ENCODE assay signal across 10 mouse cellular contexts in the genomic region with DNA sequence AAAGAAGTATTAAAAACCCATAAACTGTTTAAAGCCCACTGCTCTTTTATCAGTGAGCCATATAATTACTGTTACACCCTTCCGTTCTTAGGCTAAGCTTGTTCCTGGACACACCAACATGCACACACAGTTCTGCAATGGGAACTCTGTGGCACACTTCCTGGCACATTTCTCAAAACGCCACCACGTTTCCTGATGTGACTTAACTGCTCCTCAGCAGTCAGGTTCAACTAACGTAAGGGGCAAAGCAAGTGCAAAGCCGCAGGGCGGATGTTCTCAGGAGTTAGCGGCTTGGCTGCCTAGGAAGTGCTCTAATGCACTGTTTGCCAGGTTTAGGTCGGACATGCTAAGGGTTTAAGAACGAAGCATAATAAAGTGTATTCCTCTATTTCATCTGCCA. TPM values are rescaled to one million over a fixed set of nuclear protein-coding genes. Genes with fewer than 3 reads are reported as not detected.
DNase-seq lines count a peak whose midpoint lies in the region; ATAC-seq and TF ChIP-seq lines count a peak whose summit lies in the region.
"Had no signal": no experiment of that assay in that cellular context is flagged by ENCODE, and none has a peak within 500 bp of the region (broad histone marks: within the 10 kb centered on the region; RNA-seq: fewer than 3 reads in every experiment).

No protein-coding gene starts in this region.

- H3K9me3 ChIP-seq in heart, embryonic 15.5 days (replicated peaks) = no peaks in the 10 kb centered on the region
- no peaks in the 10 kb centered on the region for H3K9me3 ChIP-seq in midbrain, embryonic 14.5 days (ENCODE audit: control insufficient read depth, low read length)
- H3K9me3 ChIP-seq: neural tube, embryonic 12.5 days had no signal

- 0 out of 2 replicates have a peak, but pooled peaks have one; percentile 12 for TF ChIP-seq POLR2A in lung, adult 2 months (IDR thresholded peaks at IDR 0.05; ENCODE audit: borderline replicate concordance, extremely low read depth, low read depth, low read length)

- intact Hi-C loops in gastrocnemius, adult 2 months (cut with DNase I) = no loop called here

- ATAC-seq in heart, embryonic 15.5 days (replicated peaks; ENCODE audit: insufficient number of reproducible peaks, insufficient read depth, low FRiP score, low read depth) = no peak
- ATAC-seq in midbrain, embryonic 14.5 days (ENCODE audit: low FRiP score, low TSS enrichment) = no peak
- ATAC-seq: forebrain, embryonic 16.5 days had no signal

- peak overlapping the region; percentile 82 for H3K27ac ChIP-seq in gastrocnemius, adult 2 months
- H3K27ac ChIP-seq in heart, embryonic 15.5 days = peak overlapping the region; percentile 25; the same call in 1 of the 2 replicates
- no peak overlapping the region for H3K27ac ChIP-seq in midbrain, embryonic 14.5 days (replicated peaks; ENCODE audit: low read depth, low read length)
- H3K27ac ChIP-seq: neural tube, embryonic 12.5 days had no signal

- no peak overlapping the region for H3K9ac ChIP-seq in heart, embryonic 15.5 days
- no peak overlapping the region for H3K9ac ChIP-seq in midbrain, embryonic 14.5 days (replicated peaks; ENCODE audit: low read length)
- H3K9ac ChIP-seq: neural tube, embryonic 12.5 days had no signal

- H3K27me3 ChIP-seq in heart, embryonic 15.5 days = no peaks in the 10 kb centered on the region
- no peaks in the 10 kb centered on the region for H3K27me3 ChIP-seq in midbrain, embryonic 14.5 days (ENCODE audit: control insufficient read depth, insufficient read depth, low read length)
- H3K27me3 ChIP-seq: neural tube, embryonic 12.5 days had no signal

- H3K4me2 ChIP-seq in heart, embryonic 15.5 days = no peak overlapping the region
- no peak overlapping the region for H3K4me2 ChIP-seq in midbrain, embryonic 14.5 days (ENCODE audit: low read length)
- H3K4me2 ChIP-seq: neural tube, embryonic 12.5 days had no signal

- H3K4me3 ChIP-seq in gastrocnemius, adult 2 months = no peak overlapping the region
- H3K4me3 ChIP-seq in heart, embryonic 15.5 days = no peak overlapping the region
- H3K4me3 ChIP-seq in lung, adult 2 months (replicated peaks; ENCODE audit: extremely low read depth, low read depth, low read length) = no peak overlapping the region
- no peak overlapping the region for H3K4me3 ChIP-seq in midbrain, embryonic 14.5 days (replicated peaks; ENCODE audit: low read depth, low read length)
- H3K4me3 ChIP-seq: neural tube, embryonic 12.5 days had no signal

- DNase-seq in gastrocnemius, adult 2 months = no peak
- DNase-seq in gastrocnemius, postnatal 25 days = no peak
- no peak for DNase-seq in lung, adult 2 months
- DNase-seq in thymus, adult 18-20 months = peak; percentile 56 to 72
- no peak for DNase-seq in midbrain, embryonic 14.5 days
- DNase-seq in layer of hippocampus, adult 18-20 months (ENCODE audit: low spot score in 2 of 2) = no peak
- no peak for DNase-seq in frontal cortex, postnatal 25 days (ENCODE audit: low spot score in 2 of 2)

- 66% methylated on average over 9 of the region's 9 CpGs for WGBS in heart, embryonic 15.5 days
- 49% methylated on average over 9 of the region's 9 CpGs for WGBS in lung, adult 2 months
- WGBS in midbrain, embryonic 14.5 days = 86% methylated on average over 9 of the region's 9 CpGs

- TF ChIP-seq CTCF in gastrocnemius, adult 2 months (IDR thresholded peaks at IDR 0.05) = no peak
- no peak for TF ChIP-seq CTCF in lung, adult 2 months (IDR thresholded peaks at IDR 0.05; ENCODE audit: insufficient read depth, low read length)

- peaks cover 73% of the 10 kb centered on the region for H3K4me1 ChIP-seq in heart, embryonic 15.5 days (replicated peaks)
- H3K4me1 ChIP-seq in lung, adult 2 months (ENCODE audit: control insufficient read depth, insufficient read depth, low read length) = peaks cover 25% of the 10 kb centered on the region
- 0 out of 2 replicates have a peak, but pooled peaks cover 6% of the 10 kb centered on the region for H3K4me1 ChIP-seq in midbrain, embryonic 14.5 days (ENCODE audit: control insufficient read depth, insufficient read depth, low read length)
- H3K4me1 ChIP-seq: neural tube, embryonic 12.5 days had no signal

- no peaks in the 10 kb centered on the region for H3K36me3 ChIP-seq in heart, embryonic 15.5 days
- H3K36me3 ChIP-seq in midbrain, embryonic 14.5 days (ENCODE audit: control insufficient read depth, insufficient read depth, low read length) = no peaks in the 10 kb centered on the region
- H3K36me3 ChIP-seq: neural tube, embryonic 12.5 days had no signal

RNA-seq across cellular contexts. Expression of a gene that starts 17.0 kb away (rescaled TPM):
- total RNA-seq in gastrocnemius, adult 2 months (2021) = 10 to 100 TPM; 72.9 to 83.5 TPM
- 10 to 100 TPM; 76.4 to 87.9 TPM for total RNA-seq in gastrocnemius, postnatal 25 days (2021)
- polyA plus RNA-seq in heart, embryonic 15.5 days (2015; fragmentation: Nextera tagmentation; extraction: Ambion mirVana) = 27.8 and 29.6 TPM in 2 replicates
- polyA plus RNA-seq in lung, adult 2 months (2012; rRNA removed) = 33.8 and 39.2 TPM in 2 replicates
- polyA plus RNA-seq in midbrain, embryonic 14.5 days (2014; fragmentation: Nextera tagmentation; extraction: Ambion mirVana) = 15.4 and 18.2 TPM in 2 replicates
- total RNA-seq in layer of hippocampus, adult 18-20 months (2021) = 100 to 1,000 TPM; 110 to 113 TPM

RNA-seq across cellular contexts. Expression of a gene that starts 17.1 kb away (rescaled TPM):
- total RNA-seq in gastrocnemius, adult 2 months (2021) = 100 to 1,000 TPM; 130 to 145 TPM
- 100 to 1,000 TPM; 116 to 123 TPM for total RNA-seq in gastrocnemius, postnatal 25 days (2021)
- 24.1 and 29.0 TPM in 2 replicates for polyA plus RNA-seq in heart, embryonic 15.5 days (2015; fragmentation: Nextera tagmentation; extraction: Ambion mirVana)
- polyA plus RNA-seq in lung, adult 2 months (2012; rRNA removed) = 6.5 and 8.9 TPM in 2 replicates
- 101 and 115 TPM in 2 replicates for polyA plus RNA-seq in midbrain, embryonic 14.5 days (2014; fragmentation: Nextera tagmentation; extraction: Ambion mirVana)
- 10 to 100 TPM; 36.9 to 42.4 TPM for total RNA-seq in layer of hippocampus, adult 18-20 months (2021)

Comparison
In these comparisons a context has a peak if more than half of its experiments do, and no peak if none do; other contexts are left out.
1. DNase-seq: peak in thymus, adult 18-20 months (2 of 2); none in gastrocnemius, adult 2 months (single experiment), gastrocnemius, postnatal 25 days (single experiment), lung, adult 2 months (single experiment), midbrain, embryonic 14.5 days (single experiment), layer of hippocampus, adult 18-20 months (0 of 2) and frontal cortex, postnatal 25 days (0 of 2).